Mouse (Mus musculus): ENCODE data around the gene Gm45261.

- TF ChIP-seq POLR2A (IDR thresholded peaks at IDR 0.05; ENCODE audit: low read depth, low read length) (no peak), CTCF (IDR thresholded peaks at IDR 0.05; ENCODE audit: extremely low read depth, insufficient read length, insufficient replicate concordance, low read depth, low read length) (no peak)
Measured at GRCm38 (mm10) chr1:80409467-80410105, 51.7 kb downstream of the Gm45261 start.

Measured in small intestine, adult 2 months (tissue).